Mouse (Mus musculus) CH12.LX (cell line): ENCODE results near the gene Gcnt2. TPM values are rescaled to one million over a fixed set of nuclear protein-coding genes. Genes with fewer than 3 reads are reported as not detected.

Experiments used
- DNase-seq: peaks from one replicate; pipeline ENCODE4 v3.0.0-alpha.2; 2013; ENCODE audit errors: extremely low read depth
- H3K27ac ChIP-seq: 2 replicates; pipeline ENCODE4 v1.5.1; 2012; ENCODE audit warnings: low read depth, mild to moderate bottlenecking, control low read depth, moderate library complexity; ENCODE audit not compliant: insufficient read depth
- H3K27me3 ChIP-seq: replicated peaks from 2 replicates; pipeline ENCODE3; 2012; ENCODE audit warnings: inconsistent platforms
- H3K36me3 ChIP-seq, 2 experiments: replicated peaks in 1 of 2; 2 replicates each; pipeline versions ENCODE3 to v1.6.1; 2012; ENCODE audit warnings: inconsistent platforms in 1 of 2, low read length in 1 of 2, mild to moderate bottlenecking in 1 of 2, mixed read lengths in 1 of 2, moderate library complexity in 1 of 2; ENCODE audit not compliant: control insufficient read depth in 1 of 2, insufficient read depth in 1 of 2
- H3K4me1 ChIP-seq, 2 experiments: 2 replicates each; pipeline ENCODE4 v1.6.1; 2012; ENCODE audit warnings: inconsistent platforms in 1 of 2, moderate library complexity in 1 of 2; ENCODE audit not compliant: insufficient read depth in 2 of 2, control insufficient read depth in 1 of 2
- H3K4me2 ChIP-seq: 2 replicates; pipeline ENCODE4 v1.6.1; 2012; ENCODE audit warnings: low read depth, mild to moderate bottlenecking, control low read depth; ENCODE audit not compliant: poor library complexity, insufficient read depth, severe bottlenecking
- H3K4me3 ChIP-seq, 3 experiments: fragments of 150-350 bp in 1 of 3; sonication (generic) in 1 of 3; replicated peaks in 1 of 3; 2 replicates each; pipeline versions ENCODE3 to v1.5.1; 2011 to 2012; ENCODE audit warnings: low read depth in 2 of 3, low read length in 2 of 3, mild to moderate bottlenecking in 2 of 3, moderate library complexity in 2 of 3, control low read depth in 1 of 3, improper control_type of control experiment in 1 of 3, inconsistent platforms in 1 of 3, mixed read lengths in 1 of 3; ENCODE audit not compliant: poor library complexity in 1 of 3
- H3K79me2 ChIP-seq: replicated peaks from 2 replicates; pipeline ENCODE4 v1.6.1; 2012; ENCODE audit warnings: mild to moderate bottlenecking, moderate library complexity; ENCODE audit not compliant: control insufficient read depth, poor library complexity, insufficient read depth, severe bottlenecking; ENCODE audit errors: extremely low read depth
- H3K9ac ChIP-seq: 2 replicates; pipeline ENCODE4 v1.6.1; 2012; ENCODE audit warnings: low read depth, mild to moderate bottlenecking, control low read depth, moderate library complexity; ENCODE audit not compliant: insufficient read depth
- H3K9me3 ChIP-seq: replicated peaks from 2 replicates; pipeline ENCODE3; 2012; ENCODE audit warnings: low read length, inconsistent platforms, mixed read lengths
- CTCF ChIP-seq, 2 experiments: IDR thresholded peaks in 1 of 2; conservative IDR thresholded peaks in 1 of 2; 2 replicates each; pipeline ENCODE4 v1.5.1; 2011 to 2012; ENCODE audit warnings: low read depth in 2 of 2, low read length in 2 of 2, improper control_type of control experiment in 1 of 2, inconsistent platforms in 1 of 2, mild to moderate bottlenecking in 1 of 2, moderate library complexity in 1 of 2
- E2F4 ChIP-seq: IDR thresholded peaks from 2 replicates; pipeline ENCODE4 v1.6.1; 2011; ENCODE audit warnings: low read depth, low read length, improper control_type of control experiment; ENCODE audit not compliant: insufficient replicate concordance
- EP300 ChIP-seq: IDR thresholded peaks from 2 replicates; pipeline ENCODE4 v1.6.1; 2011; ENCODE audit warnings: low read length, improper control_type of control experiment
- GABPA ChIP-seq: IDR thresholded peaks from 2 replicates; pipeline ENCODE4 v1.6.1; 2012; ENCODE audit warnings: low read depth, low read length, improper control_type of control experiment, inconsistent platforms; ENCODE audit not compliant: insufficient replicate concordance
- HCFC1 ChIP-seq: IDR thresholded peaks from 2 replicates; pipeline ENCODE4 v1.6.1; 2012; ENCODE audit warnings: low read depth, mild to moderate bottlenecking, inconsistent platforms, low read length, improper control_type of control experiment
- MAFK ChIP-seq: IDR thresholded peaks from 2 replicates; pipeline ENCODE4 v1.6.1; 2011; ENCODE audit warnings: low read length, improper control_type of control experiment; ENCODE audit not compliant: insufficient replicate concordance
- MXI1 ChIP-seq: IDR thresholded peaks from 2 replicates; pipeline ENCODE4 v1.6.1; 2011; ENCODE audit warnings: mild to moderate bottlenecking, low read depth, low read length, improper control_type of control experiment
- POLR2A ChIP-seq: IDR thresholded peaks from 2 replicates; pipeline ENCODE4 v1.6.1; 2011; ENCODE audit warnings: low read depth, mild to moderate bottlenecking, improper control_type of control experiment, low read length
- RAD21 ChIP-seq: IDR thresholded peaks from 2 replicates; pipeline ENCODE4 v1.6.1; 2011; ENCODE audit warnings: low read depth, mild to moderate bottlenecking, low read length, improper control_type of control experiment, moderate library complexity
- SIN3A ChIP-seq: IDR thresholded peaks from 2 replicates; pipeline ENCODE4 v1.6.1; 2012; ENCODE audit warnings: low read length, improper control_type of control experiment, inconsistent platforms
- TBP ChIP-seq: conservative IDR thresholded peaks from 2 replicates; pipeline ENCODE4 v1.6.1; 2011; ENCODE audit warnings: low read depth, low read length, improper control_type of control experiment
- dilution Hi-C: fragments of 300-500 bp; cut with MboI; formaldehyde crosslinking; loops from 2 replicates; pipeline ENCODE4 v1.14.3; 2020; ENCODE audit warnings: low sequenced_read_pairs; ENCODE audit not compliant: extremely low pct_unique_long_range_greater_than_20kb, extremely low pct_ligation_motif_present
- in situ Hi-C: fragments of 300-500 bp; cut with MboI; formaldehyde crosslinking; loops from 3 replicates; pipeline ENCODE4 v1.14.3; 2019; ENCODE audit warnings: low sequenced_read_pairs, low pct_ligation_motif_present, low pct_unique_long_range_greater_than_20kb, mixed read lengths
- polyA plus RNA-seq: library from polyadenylated mRNA; unstranded; fragments of >175 nt; gene quantifications from 2 replicates; pipeline ENCODE4 v1.2.1, GENCODE M21; 2012; ENCODE audit warnings: low read depth; ENCODE audit not compliant: insufficient read length
- total RNA-seq, 2 experiments: library from RNA; depleted of rRNA; stranded (reverse); fragments of 300-350 nt in 1 of 2; fragments of >200 nt in 1 of 2; gene quantifications; 2 replicates each; pipeline ENCODE4 v1.2.3; 2012 to 2014

Gcnt2 gene
- total and polyA plus RNA-seq, 3 experiments = not detected

- Histone ChIP-seq H3K4me2 (peak overlapping the region; percentile 90), H3K27ac (no peak overlapping the region), H3K4me1 (peaks cover 0 to 16% of the 10 kb centered on the region in 2 experiments; a peak in 2 of 4 replicates), H3K79me2 (no peaks in the 10 kb centered on the region; the same call in 1 of the 2 replicates), H3K36me3 (no peaks in the 10 kb centered on the region), H3K9me3 (no peaks in the 10 kb centered on the region), H3K9ac (no peak overlapping the region), H3K4me3 (no peak overlapping the region), H3K27me3 (peaks cover 21% of the 10 kb centered on the region)
- dilution Hi-C loops = no loop called here
- TF ChIP-seq TBP (no peak), E2F4 (no peak), EP300 (no peak), RAD21 (no peak), HCFC1 (no peak), GABPA (no peak), POLR2A (no peak)
- in situ Hi-C loops = no loop called here
- DNase-seq = no peak
Observed at GRCm38 (mm10) chr13:40916321-40917160, 57.0 kb downstream of the Gcnt2 start.

GRCm38 (mm10) chr13:40917161-40918091 lies 57.9 kb downstream of the Gcnt2 start:
- dilution Hi-C loops (no loop called here), in situ Hi-C loops (no loop called here)
- TF ChIP-seq EP300 (no peak), CTCF (conservative IDR thresholded peaks at IDR 0.05 in 1 of 2, IDR thresholded peaks at IDR 0.05 in 1 of 2; ENCODE audit: low read depth in 2 of 2, low read length in 2 of 2) (no peak), MXI1 (0 out of 2 replicates have a peak, but pooled peaks have one; percentile 14), SIN3A (0 out of 2 replicates have a peak, but pooled peaks have one; percentile 20), MAFK (no peak)
- Histone ChIP-seq H3K4me1 (peaks cover 0 to 16% of the 10 kb centered on the region in 2 experiments; a peak in 2 of 4 replicates), H3K36me3 (no peaks in the 10 kb centered on the region), H3K4me2 (peak overlapping the region; percentile 90), H3K9me3 (no peaks in the 10 kb centered on the region), H3K79me2 (no peaks in the 10 kb centered on the region; the same call in 1 of the 2 replicates), H3K4me3 (peak overlapping the region in 2 of 3 experiments; percentile 29 to 38), H3K27me3 (peaks cover 21% of the 10 kb centered on the region), H3K9ac (no peak overlapping the region), H3K27ac (no peak overlapping the region)
- peak; percentile 42 for DNase-seq
